Mouse (Mus musculus) intestine, embryonic 14.5 days (tissue): Measurements from ENCODE around the gene Pou2f1. TPM values are rescaled to one million over a fixed set of nuclear protein-coding genes. Genes with fewer than 3 reads are reported as not detected.
A peak's percentile ranks its signal among the peaks of the same experiment; 100 is the strongest.

ENCODE experiments used
- ATAC-seq: fragments of 200-750 bp; cut with Nextera tagmentation; replicated peaks from 2 replicates; pipeline ENCODE4 v1.8.0; 2017; ENCODE audit warnings: low read depth, moderate number of reproducible peaks, moderate TSS enrichment, moderate library complexity; ENCODE audit not compliant: low FRiP score, low TSS enrichment
- DNase-seq: peaks from one replicate; pipeline ENCODE4 v3.0.0-alpha.2; 2018; ENCODE audit warnings: low spot score
- H3K27ac ChIP-seq: fragments of 300-500 bp; sonication (generic); 2 replicates; pipeline ENCODE4 v1.5.1; 2014; ENCODE audit warnings: low read depth, mild to moderate bottlenecking, control low read depth
- H3K27me3 ChIP-seq: fragments of 300-500 bp; sonication (generic); replicated peaks from 2 replicates; pipeline ENCODE4 v1.6.1; 2014; ENCODE audit warnings: low read length, control low read depth; ENCODE audit not compliant: control insufficient read depth, insufficient read depth
- H3K36me3 ChIP-seq: fragments of 300-500 bp; sonication (generic); 2 replicates; pipeline ENCODE4 v1.6.1; 2014; ENCODE audit warnings: low read length, control low read depth; ENCODE audit not compliant: control insufficient read depth, insufficient read depth
- H3K4me1 ChIP-seq: fragments of 300-500 bp; sonication (generic); replicated peaks from 2 replicates; pipeline ENCODE4 v1.6.1; 2014; ENCODE audit warnings: low read length, control low read depth, mixed read lengths; ENCODE audit not compliant: control insufficient read depth, insufficient read depth
- H3K4me2 ChIP-seq: fragments of 300-500 bp; sonication (generic); 2 replicates; pipeline ENCODE4 v1.6.1; 2014; ENCODE audit warnings: low read length
- H3K4me3 ChIP-seq: fragments of 300-500 bp; sonication (generic); 2 replicates; pipeline ENCODE4 v1.5.1; 2014; ENCODE audit warnings: low read depth, low read length, control low read depth, mixed read lengths
- H3K9ac ChIP-seq: fragments of 300-500 bp; sonication (generic); 2 replicates; pipeline ENCODE4 v1.6.1; 2014; ENCODE audit warnings: mild to moderate bottlenecking, low read length
- H3K9me3 ChIP-seq: fragments of 300-500 bp; sonication (generic); 2 replicates; pipeline ENCODE4 v1.6.1; 2016; ENCODE audit warnings: low read length, control low read depth; ENCODE audit not compliant: control insufficient read depth
- WGBS: fragments of 180-500 bp; shearing (Covaris S2); extraction: QIAGEN DNeasy Blood & Tissue Kit; methylation state at CpG from one replicate; pipeline ENCODE4 v1.1.7; 2014; 5-methylcytosine and 5-hydroxymethylcytosine counted together
- polyA plus RNA-seq: library from polyadenylated mRNA; unstranded; fragments of >200 nt; fragmentation: Nextera tagmentation; extraction: Ambion mirVana; gene quantifications from 2 replicates; pipeline ENCODE4 v1.2.1, GENCODE M21; 2014

The Pou2f1 gene
- polyA plus RNA-seq, 1 experiment from 2014 or later: 20.1 TPM

DNA sequence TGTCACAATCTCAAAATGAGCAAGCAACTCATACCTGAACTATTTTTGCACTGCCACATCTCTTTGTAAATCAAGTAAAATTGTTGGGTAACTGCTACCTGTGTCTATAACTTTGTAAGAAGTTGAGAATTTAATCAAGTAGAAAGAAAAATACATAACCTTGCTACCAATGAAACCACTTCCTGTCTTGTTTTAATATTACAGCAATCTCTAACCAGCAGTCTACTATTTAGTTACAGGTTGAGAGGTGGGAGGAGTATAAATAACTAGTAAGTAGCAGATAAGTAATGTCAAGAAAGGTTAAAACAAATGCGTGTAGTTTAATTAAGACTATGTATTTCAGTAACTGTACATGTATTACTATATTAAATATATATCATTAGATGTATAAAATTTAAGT, 7.6 kb upstream of the Pou2f1 start:
- no peaks in the 10 kb centered on the region for H3K9me3 ChIP-seq
- H3K36me3 ChIP-seq: no peaks in the 10 kb centered on the region
- no peaks in the 10 kb centered on the region for H3K27me3 ChIP-seq
- no peak overlapping the region for H3K4me3 ChIP-seq
- no peak overlapping the region for H3K4me2 ChIP-seq
- DNase-seq (no peak), ATAC-seq (no peak)
- WGBS: 96% methylated on average over 1 of the region's 1 CpGs
- no peak overlapping the region for H3K27ac ChIP-seq
- no peak overlapping the region for H3K9ac ChIP-seq
- no peaks in the 10 kb centered on the region for H3K4me1 ChIP-seq

- Histone ChIP-seq H3K27me3 (no peaks in the 10 kb centered on the region), H3K4me2 (no peak overlapping the region), H3K36me3 (no peaks in the 10 kb centered on the region), H3K27ac (no peak overlapping the region), H3K4me3 (no peak overlapping the region), H3K4me1 (no peaks in the 10 kb centered on the region), H3K9ac (no peak overlapping the region), H3K9me3 (no peaks in the 10 kb centered on the region)
- DNase-seq (no peak), ATAC-seq (no peak)
- WGBS: 91% methylated on average over 5 of the region's 5 CpGs
Measured at GRCm38 (mm10) chr1:166008634-166009350, 6.3 kb upstream of the Pou2f1 start.

- ATAC-seq (no peak), DNase-seq (no peak)
- Histone ChIP-seq H3K27me3 (no peaks in the 10 kb centered on the region), H3K27ac (no peak overlapping the region), H3K4me1 (no peaks in the 10 kb centered on the region), H3K4me3 (no peak overlapping the region), H3K9ac (no peak overlapping the region), H3K9me3 (no peaks in the 10 kb centered on the region), H3K4me2 (no peak overlapping the region), H3K36me3 (no peaks in the 10 kb centered on the region)
- WGBS: 68% methylated on average over 3 of the region's 3 CpGs
Measured at GRCm38 (mm10) chr1:166007026-166007425, 4.5 kb upstream of the Pou2f1 start.

DNA sequence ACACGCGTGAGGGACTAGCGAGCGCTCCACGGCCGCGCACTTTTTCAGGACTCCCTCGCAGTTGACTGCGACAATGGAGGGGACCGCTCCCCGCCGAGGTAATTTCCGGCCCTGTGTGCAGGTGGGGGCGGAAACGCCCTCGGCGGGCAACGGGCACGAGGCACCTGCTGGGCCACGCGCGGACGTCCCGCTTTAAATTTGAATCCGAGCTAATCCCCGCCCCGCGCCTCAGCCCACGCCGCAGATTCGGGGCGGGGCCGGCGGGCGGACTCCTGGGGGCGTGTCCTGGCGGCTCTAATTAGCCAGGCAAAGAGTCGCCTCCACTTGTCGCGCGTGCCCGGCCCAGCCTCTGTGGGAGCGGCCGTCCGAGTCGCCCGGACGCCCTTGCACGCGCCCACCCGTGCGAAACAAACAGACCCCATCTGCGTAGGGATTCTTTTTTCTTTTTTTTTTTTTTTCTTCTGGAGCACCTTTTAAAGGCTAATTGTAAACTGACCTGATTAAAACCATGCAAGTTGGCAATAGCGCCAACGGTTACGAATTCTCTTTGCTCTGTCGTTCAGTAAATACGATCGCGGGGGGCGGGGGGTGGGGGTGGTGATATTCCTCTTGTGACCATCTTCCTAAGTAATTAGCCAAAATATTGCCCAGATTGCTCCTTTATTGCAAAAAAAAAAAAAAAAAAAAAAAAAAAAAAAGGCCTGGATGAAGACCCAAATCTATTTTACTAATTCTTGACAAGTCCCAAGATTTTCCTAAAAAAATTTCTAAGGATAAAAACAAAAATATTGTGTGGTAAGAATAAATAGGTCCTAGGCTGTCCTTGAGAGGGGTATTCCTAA, 924 bp upstream of the Pou2f1 start:
- H3K27me3 ChIP-seq: no peaks in the 10 kb centered on the region
- H3K9me3 ChIP-seq: no peaks in the 10 kb centered on the region
- ATAC-seq (peak; percentile 83), DNase-seq (peak; percentile 94)
- peak overlapping the region; percentile 76 for H3K27ac ChIP-seq
- peak overlapping the region; percentile 83 for H3K4me3 ChIP-seq
- H3K9ac ChIP-seq: peak overlapping the region; percentile 42
- H3K36me3 ChIP-seq: no peaks in the 10 kb centered on the region
- WGBS: under 1% methylated on average over 61 of the region's 61 CpGs
- H3K4me2 ChIP-seq: peak overlapping the region; percentile 53
- peaks cover 11% of the 10 kb centered on the region; the same call in 1 of the 2 replicates for H3K4me1 ChIP-seq

GRCm38 (mm10) chr1:166001904-166002489, 481 bp downstream of the Pou2f1 start:
- peaks cover 11% of the 10 kb centered on the region; the same call in 1 of the 2 replicates for H3K4me1 ChIP-seq
- peak overlapping the region; percentile 67 for H3K4me2 ChIP-seq
- no peaks in the 10 kb centered on the region for H3K9me3 ChIP-seq
- H3K27ac ChIP-seq: peak overlapping the region; percentile 67
- ATAC-seq (peak; percentile 48), DNase-seq (no peak)
- H3K4me3 ChIP-seq: peak overlapping the region; percentile 83
- WGBS: under 1% methylated on average over 45 of the region's 70 CpGs
- H3K36me3 ChIP-seq: no peaks in the 10 kb centered on the region
- peak overlapping the region; percentile 94 for H3K9ac ChIP-seq
- no peaks in the 10 kb centered on the region for H3K27me3 ChIP-seq

DNA sequence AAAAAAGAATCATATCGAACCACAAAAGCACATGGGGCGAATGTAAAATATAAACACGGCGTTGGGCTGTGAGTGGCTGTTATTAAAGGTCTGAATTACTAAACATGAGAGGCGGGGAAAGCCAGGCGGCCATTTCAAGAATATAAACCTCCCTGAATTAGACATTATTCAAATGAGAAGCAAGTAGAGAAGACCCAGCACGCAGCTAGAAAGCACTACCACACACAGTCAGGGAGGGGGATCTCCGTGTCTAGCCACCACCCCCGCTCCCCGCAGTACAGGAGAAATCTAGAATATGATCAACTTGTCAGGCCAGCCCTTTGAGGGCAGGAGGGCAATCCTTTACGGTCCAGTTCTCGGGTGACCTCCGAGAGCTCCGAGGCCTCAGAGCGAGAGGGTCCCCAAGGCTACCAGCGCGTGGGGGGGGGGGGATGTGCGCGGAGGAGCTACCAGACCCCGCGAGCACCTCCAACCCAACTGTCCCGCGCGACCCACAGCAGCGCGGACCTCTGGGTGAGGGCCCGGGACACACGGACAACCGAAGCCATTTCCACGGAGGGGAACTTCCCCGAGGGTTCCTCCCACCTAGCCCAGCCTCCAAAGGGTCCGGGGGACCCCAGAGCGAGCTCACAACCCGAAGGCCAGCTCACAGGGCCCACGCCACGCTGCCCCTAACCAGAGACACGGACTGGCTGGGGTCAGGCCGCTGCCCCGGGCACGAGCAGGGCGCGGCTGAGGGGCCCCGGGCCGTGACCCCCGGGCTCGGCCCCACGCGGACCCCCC, 1.2 kb downstream of the Pou2f1 start:
- ATAC-seq: peak; percentile 20
- H3K4me3 ChIP-seq: peak overlapping the region; percentile 83
- H3K9ac ChIP-seq: peak overlapping the region; percentile 94
- peak overlapping the region; percentile 67 for H3K4me2 ChIP-seq
- peak; percentile 76 for DNase-seq
- no peaks in the 10 kb centered on the region for H3K9me3 ChIP-seq
- no peaks in the 10 kb centered on the region for H3K27me3 ChIP-seq
- peak overlapping the region; percentile 67 for H3K27ac ChIP-seq
- 1% methylated on average over 39 of the region's 48 CpGs for WGBS
- peaks cover 11% of the 10 kb centered on the region; the same call in 1 of the 2 replicates for H3K4me1 ChIP-seq
- H3K36me3 ChIP-seq: no peaks in the 10 kb centered on the region

GRCm38 (mm10) chr1:166000601-166001120, 1.8 kb downstream of the Pou2f1 start:
- ATAC-seq (no peak), DNase-seq (peak; percentile 73)
- Histone ChIP-seq H3K9me3 (no peaks in the 10 kb centered on the region), H3K36me3 (no peaks in the 10 kb centered on the region), H3K4me1 (peaks cover 11% of the 10 kb centered on the region), H3K27ac (peak overlapping the region; percentile 67), H3K27me3 (no peaks in the 10 kb centered on the region), H3K9ac (peak overlapping the region; percentile 94; the same call in 1 of the 2 replicates), H3K4me2 (peak overlapping the region; percentile 67), H3K4me3 (peak overlapping the region; percentile 83)
- WGBS: 18% methylated on average over 7 of the region's 7 CpGs

GRCm38 (mm10) chr1:165999709-166000108, 2.8 kb downstream of the Pou2f1 start:
- no peak overlapping the region for H3K27ac ChIP-seq
- no peaks in the 10 kb centered on the region for H3K27me3 ChIP-seq
- DNase-seq (no peak), ATAC-seq (no peak)
- H3K4me1 ChIP-seq: peaks cover 11% of the 10 kb centered on the region
- no peak overlapping the region for H3K4me3 ChIP-seq
- 77% methylated on average over 1 of the region's 1 CpGs for WGBS
- no peaks in the 10 kb centered on the region for H3K9me3 ChIP-seq
- H3K4me2 ChIP-seq: no peak overlapping the region
- H3K36me3 ChIP-seq: no peaks in the 10 kb centered on the region
- H3K9ac ChIP-seq: no peak overlapping the region
